Mouse (Mus musculus): ENCODE measurements around the gene Mag. TPM values are rescaled to one million over a fixed set of nuclear protein-coding genes. Genes with fewer than 3 reads are reported as not detected.

Gene Mag
- total RNA-seq (2023): 1.3 and 2.4 TPM in 2 replicates

DNA sequence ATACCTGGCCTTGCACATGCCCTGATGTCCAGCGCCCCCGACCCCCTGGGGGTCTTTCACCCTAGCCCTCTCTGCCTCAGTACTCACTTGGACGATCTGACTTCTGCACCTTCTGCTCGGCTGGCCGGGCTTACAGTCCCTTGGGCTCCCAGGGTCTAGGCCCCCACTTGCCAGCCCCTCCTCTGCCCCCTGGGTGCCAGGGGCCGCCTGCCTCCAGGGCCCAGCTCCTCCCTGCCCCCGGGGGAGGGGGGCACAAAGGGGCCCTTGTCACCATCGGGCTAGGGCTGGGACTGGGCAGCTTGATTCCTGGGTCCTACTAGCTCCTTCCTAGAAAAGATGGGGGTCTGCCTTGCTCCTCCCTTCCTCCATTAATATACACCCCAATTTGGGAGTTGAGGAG lies at the start of gene Mag:
Mag (minus strand) TSS at position 142 of the 400 bp plus-strand sequence.

GRCm38 (mm10) chr7:30956756-30957366 lies 42.2 kb upstream of the Mag start, which contains the start of gene Usf2:
Gene Usf2, minus strand, starts transcription at chr7:30956803.

DNA sequence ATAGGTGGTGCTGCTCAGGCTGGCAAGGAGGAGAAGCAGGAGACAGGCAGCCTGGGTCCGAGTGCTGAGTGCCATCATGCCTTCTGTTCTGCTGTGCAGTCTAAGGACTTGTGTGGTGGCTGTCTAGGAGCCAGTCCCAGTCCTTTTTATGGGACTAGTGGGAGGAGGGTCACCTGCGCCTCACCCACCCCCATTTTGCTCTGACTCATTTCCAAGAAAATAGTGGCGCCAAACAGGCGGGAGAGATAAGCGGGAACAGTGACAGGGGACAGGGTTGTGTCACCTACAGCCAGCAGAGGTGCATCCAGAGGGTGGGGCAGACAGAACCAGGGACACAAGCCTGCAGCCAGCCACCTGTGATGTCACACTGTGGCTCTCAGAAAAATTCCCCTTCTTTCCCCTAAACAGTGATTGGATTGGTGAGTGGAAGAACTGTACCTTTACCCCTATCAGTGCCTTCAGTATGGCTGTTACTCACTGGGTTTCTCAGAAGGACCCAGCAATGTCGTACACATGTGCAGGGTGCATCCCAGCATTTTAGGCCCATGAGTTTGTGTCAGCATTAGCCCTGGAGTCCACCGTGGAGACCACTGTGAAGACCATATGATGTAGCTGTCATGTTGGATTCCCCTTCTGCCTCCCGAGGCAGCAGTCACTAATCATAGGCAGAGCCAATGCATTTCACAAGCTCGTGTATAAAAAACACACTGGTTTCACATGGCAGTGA lies 29.4 kb upstream of the Mag start, which contains the start of gene Hamp:
Hamp (minus strand) TSS at position 124 of the 727 bp plus-strand sequence.

DNA sequence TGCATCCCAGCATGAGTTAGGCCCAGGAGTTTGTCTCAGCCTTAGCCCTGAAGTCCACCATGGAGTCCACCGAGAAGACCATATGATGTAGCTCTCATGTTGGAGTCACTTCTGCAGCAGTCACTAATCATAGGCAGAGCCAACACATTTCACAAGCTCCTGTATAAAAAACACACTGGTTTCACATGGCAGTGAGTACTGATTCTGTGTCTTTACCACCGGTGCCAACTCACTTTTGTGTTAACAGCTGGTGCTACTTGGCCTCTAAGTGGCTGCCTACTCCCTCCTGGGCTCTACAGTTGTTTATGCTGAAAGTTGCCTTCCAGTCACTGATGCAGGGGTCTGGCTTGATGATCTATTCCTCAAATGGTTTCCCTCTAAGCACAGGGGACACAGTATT lies 9.9 kb upstream of the Mag start, which contains the start of gene Hamp2:
Hamp2 (minus strand) TSS at position 101 of the 400 bp plus-strand sequence.

DNA sequence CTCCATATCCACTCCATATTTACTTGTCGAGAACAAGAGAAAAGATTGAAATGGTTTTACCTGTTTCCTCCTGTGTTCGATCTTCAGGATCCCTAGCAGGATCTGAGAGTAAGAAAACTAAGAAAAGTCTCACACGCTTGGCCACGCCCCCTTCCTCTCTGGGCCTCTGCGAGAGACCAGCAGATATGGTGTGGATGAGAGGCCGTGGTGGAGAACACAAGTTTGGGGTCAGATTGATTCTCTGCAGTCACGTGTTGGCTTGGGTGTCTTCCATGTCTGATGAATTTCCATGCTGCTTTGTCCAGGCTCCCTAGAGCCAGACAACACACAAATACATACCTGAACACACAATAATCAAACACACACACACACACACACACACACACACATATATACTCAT lies 34.5 kb downstream of the Mag start, which contains the start of gene Cd22:
Cd22 (minus strand) TSS at position 167 of the 400 bp plus-strand sequence.

GRCm38 (mm10) chr7:30861464-30861863 lies 53.2 kb downstream of the Mag start, which contains the start of gene Ffar1:
Gene Ffar1, minus strand, starts transcription at chr7:30861564.

DNA sequence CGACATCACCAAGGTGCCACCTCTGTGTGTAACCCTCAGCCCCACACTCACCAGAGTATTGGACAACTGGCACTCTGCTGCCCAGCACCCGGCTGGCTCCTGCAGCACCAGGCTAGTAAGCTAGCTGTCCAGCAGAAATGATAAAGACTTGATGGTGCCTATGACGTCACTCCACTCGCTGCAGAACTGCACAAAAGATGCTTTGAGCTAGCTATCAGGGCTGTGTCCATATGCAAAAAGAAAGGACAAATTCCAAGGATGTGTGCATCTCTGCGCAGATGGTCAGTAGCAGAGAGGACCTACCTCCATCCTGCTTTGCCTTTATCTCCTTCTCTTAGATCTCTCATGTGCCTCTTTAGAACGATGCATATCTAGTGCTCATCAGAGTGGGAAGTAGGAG lies 58.6 kb downstream of the Mag start, which contains the start of gene Ffar3:
Ffar3 (minus strand) TSS at position 101 of the 400 bp plus-strand sequence.

Other genes starting within 250 kb of the Mag start
- 17.9 and 25.1 TPM in 2 replicates for gene Haus5, start 249.9 kb downstream of the Mag start, total RNA-seq (2023)
- not detected in 2 replicates for gene Pmis2, start 243.3 kb downstream of the Mag start, total RNA-seq (2023)
- not detected in 2 replicates for gene 2200002J24Rik, start 215.9 kb downstream of the Mag start, total RNA-seq (2023)
- not detected in 2 replicates for gene Atp4a, start 202.7 kb downstream of the Mag start, total RNA-seq (2023)
- 17.2 and 23.5 TPM in 2 replicates for gene Tmem147, start 185.3 kb downstream of the Mag start, total RNA-seq (2023)
- gene Gapdhs, start 171.2 kb downstream of the Mag start, total RNA-seq (2023): not detected in 2 replicates
- gene Sbsn, start 163.4 kb downstream of the Mag start, total RNA-seq (2023): 0.16 and 0.57 TPM in 2 replicates
- 2.3 and 3.3 TPM in 2 replicates for gene Dmkn, start 151.1 kb downstream of the Mag start, total RNA-seq (2023)
- gene Krtdap, start 127.0 kb downstream of the Mag start, total RNA-seq (2023): not detected in 2 replicates
- 31.3 and 40.2 TPM in 2 replicates for gene Ffar2, start 91.1 kb downstream of the Mag start, total RNA-seq (2023)
- gene Ffar3, start 58.7 kb downstream of the Mag start, total RNA-seq (2023): not detected in 2 replicates
- not detected in 2 replicates for gene Ffar1, start 53.3 kb downstream of the Mag start, total RNA-seq (2023)
- gene Cd22, start 34.5 kb downstream of the Mag start, total RNA-seq (2023): 3.5 and 3.8 TPM in 2 replicates
- 1.7 TPM in 1 of 2 replicates, not detected in the other for gene Hamp2, start 9.8 kb upstream of the Mag start, total RNA-seq (2023)
- gene Hamp, start 29.2 kb upstream of the Mag start, total RNA-seq (2023): not detected in 2 replicates
- gene Usf2, start 41.9 kb upstream of the Mag start, total RNA-seq (2023): 97.9 and 113 TPM in 2 replicates
- gene Lsr, start 58.6 kb upstream of the Mag start, total RNA-seq (2023): 2.4 and 2.8 TPM in 2 replicates
- 0.45 and 0.63 TPM in 2 replicates for gene Fam187b, start 58.9 kb upstream of the Mag start, total RNA-seq (2023)
- 820 and 829 TPM in 2 replicates for gene Fxyd5, start 127.6 kb upstream of the Mag start, total RNA-seq (2023)
- 1.2 TPM in 2 replicates for gene Fxyd7, start 136.6 kb upstream of the Mag start, total RNA-seq (2023)
- gene Fxyd1, start 142.3 kb upstream of the Mag start, total RNA-seq (2023): not detected in 2 replicates
- gene Lgi4, start 144.5 kb upstream of the Mag start, total RNA-seq (2023): 0.22 TPM in 1 of 2 replicates, not detected in the other
- not detected in 2 replicates for gene Fxyd3, start 161.8 kb upstream of the Mag start, total RNA-seq (2023)
- 2.1 and 2.4 TPM in 2 replicates for gene Hpn, start 200.4 kb upstream of the Mag start, total RNA-seq (2023)
- gene Scn1b, start 212.1 kb upstream of the Mag start, total RNA-seq (2023): 5.7 and 8.1 TPM in 2 replicates
- 133 and 214 TPM in 2 replicates for gene Gramd1a, start 241.0 kb upstream of the Mag start, total RNA-seq (2023)